Mouse (Mus musculus) CH12F3 (cell line): ENCODE measurements around the gene Ptgds.

ENCODE experiments used
- in situ Hi-C: fragments of 300-500 bp; cut with MboI; formaldehyde crosslinking; loops from 2 replicates; pipeline ENCODE4 v1.14.3; 2020; ENCODE audit warnings: low sequenced_read_pairs

The Ptgds gene

GRCm38 (mm10) chr2:25482969-25483368 is 13.1 kb upstream of the Ptgds start:
- in situ Hi-C loops = no loop called here

- in situ Hi-C loops = no loop called here
Measured at GRCm38 (mm10) chr2:25480541-25480940, 10.7 kb upstream of the Ptgds start.

- in situ Hi-C loops = no loop called here
Measured at GRCm38 (mm10) chr2:25479551-25480311, 9.9 kb upstream of the Ptgds start.

GRCm38 (mm10) chr2:25477967-25478675 is 8.3 kb upstream of the Ptgds start:
- in situ Hi-C loops = no loop called here

GRCm38 (mm10) chr2:25477541-25477940 is 7.7 kb upstream of the Ptgds start:
- in situ Hi-C loops = no loop called here

- in situ Hi-C loops = no loop called here
Measured at GRCm38 (mm10) chr2:25472550-25472949, 2.7 kb upstream of the Ptgds start.

GRCm38 (mm10) chr2:25468962-25469915 is 607 bp downstream of the Ptgds start:
- in situ Hi-C loops = no loop called here

- in situ Hi-C loops = no loop called here
Measured at GRCm38 (mm10) chr2:25467606-25468303, 2.1 kb downstream of the Ptgds start.

- in situ Hi-C loops = no loop called here
Measured at GRCm38 (mm10) chr2:25465816-25466635, 3.8 kb downstream of the Ptgds start.

GRCm38 (mm10) chr2:25465256-25465655 is 4.6 kb downstream of the Ptgds start:
- in situ Hi-C loops = no loop called here

GRCm38 (mm10) chr2:25463630-25464029 is 6.2 kb downstream of the Ptgds start:
- in situ Hi-C loops = no loop called here

GRCm38 (mm10) chr2:25461407-25461806 is 8.4 kb downstream of the Ptgds start:
- in situ Hi-C loops = no loop called here

GRCm38 (mm10) chr2:25460551-25461309 is 9.1 kb downstream of the Ptgds start, which contains the start of gene Paxx:
Paxx (minus strand) TSS chr2:25461094.
- in situ Hi-C loops = no loop called here

- in situ Hi-C loops = no loop called here
Measured at GRCm38 (mm10) chr2:25460135-25460534, 9.7 kb downstream of the Ptgds start.

GRCm38 (mm10) chr2:25458911-25459310 is 10.9 kb downstream of the Ptgds start:
- in situ Hi-C loops = no loop called here

GRCm38 (mm10) chr2:25457022-25457896 is 12.6 kb downstream of the Ptgds start:
- in situ Hi-C loops = no loop called here

- in situ Hi-C loops = no loop called here
Measured at GRCm38 (mm10) chr2:25456205-25456953, 13.5 kb downstream of the Ptgds start, which contains the start of gene Clic3. Clic3 (plus strand) TSS chr2:25456838.
